Mouse (Mus musculus): Measurements from ENCODE around the gene Kctd5.
"Not testable (repeated sequence)": the region's sequence is repeated elsewhere in the genome, so short reads cannot be mapped to it uniquely, and the experiment has no call there.

Kctd5 gene

DNA sequence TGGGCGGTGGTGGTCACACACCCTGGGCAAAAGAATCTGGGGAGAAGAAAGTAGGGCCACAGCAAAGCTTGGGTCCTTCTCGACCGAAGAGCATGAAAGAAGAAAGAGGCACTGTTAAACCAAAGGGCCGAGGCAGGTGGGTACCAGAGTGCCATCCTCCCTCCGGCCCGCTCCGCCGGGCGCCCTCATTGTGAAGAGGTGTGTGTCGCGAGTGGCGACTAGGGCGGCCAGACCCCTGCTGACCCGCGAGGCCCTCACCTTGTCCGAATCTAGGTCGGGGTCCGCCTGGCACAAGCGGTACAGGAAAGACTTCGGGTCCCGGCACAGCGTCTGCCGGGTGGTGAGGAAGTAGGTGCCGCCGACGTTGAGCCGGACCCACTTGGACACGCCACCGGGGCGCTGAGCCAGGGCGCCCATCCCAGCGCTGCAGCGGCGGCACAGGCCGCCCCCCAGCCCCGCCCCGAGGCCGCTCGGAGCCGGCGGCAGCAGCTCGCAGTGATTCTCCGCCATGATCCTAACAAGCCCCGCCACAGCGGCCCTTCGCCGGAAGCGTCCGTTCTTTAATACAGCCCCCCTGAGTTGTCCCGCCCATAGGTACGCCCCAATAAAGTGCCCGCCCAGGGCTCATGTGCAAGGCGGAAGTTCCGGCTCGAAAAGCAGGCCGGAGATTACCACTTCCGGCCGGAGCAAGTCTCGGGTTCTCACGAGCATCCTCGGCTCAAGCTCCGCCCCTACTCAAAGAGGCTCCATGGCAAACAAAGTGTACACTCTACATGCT lies at the start of gene Kctd5:
Kctd5 (minus strand) TSS at position 567 of the 778 bp plus-strand sequence.
- peak; percentile 98 for DNase-seq

DNA sequence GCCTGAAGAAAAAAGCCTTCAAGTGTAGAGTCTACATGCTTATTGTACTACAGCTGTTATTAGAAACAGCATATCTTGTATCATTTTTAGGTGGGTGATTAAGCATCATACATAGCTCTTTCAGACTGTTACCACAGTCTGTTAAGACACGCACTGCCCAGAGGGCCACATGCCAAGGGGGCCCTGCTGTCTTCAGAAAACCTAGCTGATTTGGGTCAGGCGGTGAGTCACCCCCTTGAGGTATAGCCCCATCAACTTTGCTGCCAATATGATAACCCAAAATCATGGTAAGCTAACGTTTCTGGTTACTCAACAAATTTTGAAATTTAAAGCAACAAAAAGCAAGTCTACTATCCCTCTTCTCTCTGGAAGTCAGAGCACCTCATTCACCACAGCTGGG lies 46.2 kb upstream of the Kctd5 start:
- DNase-seq: no peak

DNA sequence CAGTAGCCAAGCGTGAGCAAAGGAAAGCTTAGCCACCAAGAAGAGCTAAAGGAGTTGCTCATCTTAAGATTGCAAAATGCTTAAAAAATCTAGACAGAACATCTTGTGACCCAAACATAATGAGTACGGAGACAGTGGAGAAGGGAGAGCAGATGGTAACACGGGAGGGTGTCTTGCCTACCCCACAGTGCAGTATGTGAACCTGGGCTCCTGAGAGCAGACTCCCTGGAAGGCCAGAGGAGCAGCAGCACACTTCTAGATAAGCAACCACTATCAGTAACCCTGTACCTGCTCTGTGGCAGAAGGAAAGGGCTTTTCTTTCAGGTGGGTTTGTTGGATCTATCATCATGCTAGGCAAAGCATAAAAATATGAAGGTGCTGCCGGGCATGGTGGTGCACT lies 39.7 kb upstream of the Kctd5 start:
- no peak for DNase-seq

DNA sequence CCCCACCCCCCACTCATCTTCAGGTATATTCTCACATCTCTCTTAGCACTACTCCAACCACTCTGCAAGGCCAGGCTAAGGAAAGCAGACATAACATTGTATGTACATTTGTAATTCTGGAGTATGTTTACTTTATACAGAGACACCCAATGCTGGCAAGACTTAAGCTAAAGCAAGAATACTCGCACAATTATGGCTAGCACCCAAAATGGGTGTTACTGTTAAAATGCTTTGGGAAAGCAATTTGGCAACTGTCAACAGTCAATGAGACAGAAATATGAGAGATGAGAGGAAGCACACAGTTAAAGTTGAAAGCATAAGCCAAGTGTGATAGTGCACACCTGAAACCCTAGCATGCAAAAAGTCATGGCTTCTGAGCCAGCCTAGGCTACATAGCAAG lies 38.0 kb upstream of the Kctd5 start:
- no peak for DNase-seq

DNA sequence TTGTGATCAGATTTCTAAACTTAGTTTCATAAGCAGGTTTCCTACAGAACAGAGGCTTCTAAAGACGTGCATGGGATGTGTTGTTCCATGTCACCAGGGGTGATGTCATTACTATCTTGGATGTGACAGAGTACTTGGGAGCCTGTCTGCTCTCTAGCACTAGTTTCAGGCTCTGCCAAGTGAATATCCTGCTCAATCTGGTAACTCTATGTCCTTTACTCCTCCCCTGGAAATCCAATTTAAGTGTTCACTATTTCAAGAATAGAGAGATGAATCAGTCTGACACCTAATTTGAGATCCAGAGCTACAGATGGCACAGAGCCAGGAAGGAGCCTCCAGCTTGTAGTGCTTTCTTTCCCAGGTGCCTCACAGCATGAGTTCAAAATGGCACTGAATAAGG lies 35.6 kb upstream of the Kctd5 start:
- no peak for DNase-seq

DNA sequence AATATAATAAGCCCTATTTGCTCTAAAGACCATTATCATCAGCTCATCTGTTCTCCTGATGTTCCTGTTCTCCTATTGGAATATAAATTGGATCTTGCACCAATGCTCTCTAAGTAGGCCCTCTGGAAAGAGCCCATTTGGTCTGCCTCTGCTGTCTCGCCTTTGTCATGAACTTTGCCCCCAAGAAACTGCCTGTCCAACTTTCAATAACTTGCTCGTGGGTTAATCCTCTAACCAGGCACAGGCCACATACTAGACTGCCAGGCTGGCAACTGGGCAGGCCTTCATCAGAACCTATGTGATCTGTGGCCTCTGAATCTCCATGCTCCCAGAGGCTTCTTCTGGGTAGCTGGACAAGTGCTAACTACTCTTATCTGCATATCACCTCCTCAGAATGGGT lies 31.8 kb upstream of the Kctd5 start:
- no peak for DNase-seq

DNA sequence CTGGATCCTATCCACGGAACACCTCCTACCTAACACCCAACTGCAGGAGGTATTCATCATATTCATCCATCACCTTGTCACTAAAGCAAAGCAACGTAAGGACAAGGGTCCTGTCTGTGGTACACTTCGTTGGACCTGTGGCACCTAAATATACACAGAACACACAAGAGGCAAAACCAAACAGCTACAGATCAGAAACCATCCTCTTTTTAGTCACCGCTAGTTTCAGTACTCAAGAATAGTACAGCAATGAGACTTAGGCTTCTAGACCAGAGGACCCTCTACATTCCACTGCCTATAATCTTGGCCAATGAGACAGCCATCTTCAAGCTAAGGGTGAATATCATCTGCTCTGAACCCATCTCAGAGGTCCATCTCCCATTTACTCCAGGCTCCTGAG lies 25.1 kb upstream of the Kctd5 start:
- no peak for DNase-seq

DNA sequence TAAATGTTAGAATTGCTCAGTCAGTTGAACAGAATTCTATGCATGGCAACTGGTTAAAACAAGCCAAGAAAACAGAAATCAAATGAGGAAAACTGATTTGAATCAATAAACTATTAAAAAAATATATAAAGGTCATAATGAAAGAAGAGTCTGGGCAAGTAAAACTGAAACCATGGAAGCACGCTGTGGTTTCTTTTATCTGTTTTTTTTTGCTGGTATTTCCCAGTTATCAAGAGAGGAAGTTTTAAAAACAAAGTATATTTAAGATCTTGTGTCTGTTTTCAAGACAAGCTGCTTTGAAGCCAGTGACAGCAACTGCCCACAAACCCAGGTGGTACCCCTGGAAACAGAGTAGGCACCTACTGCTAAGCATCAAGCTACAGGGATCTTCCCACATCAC lies 17.3 kb upstream of the Kctd5 start:
- no peak for DNase-seq

DNA sequence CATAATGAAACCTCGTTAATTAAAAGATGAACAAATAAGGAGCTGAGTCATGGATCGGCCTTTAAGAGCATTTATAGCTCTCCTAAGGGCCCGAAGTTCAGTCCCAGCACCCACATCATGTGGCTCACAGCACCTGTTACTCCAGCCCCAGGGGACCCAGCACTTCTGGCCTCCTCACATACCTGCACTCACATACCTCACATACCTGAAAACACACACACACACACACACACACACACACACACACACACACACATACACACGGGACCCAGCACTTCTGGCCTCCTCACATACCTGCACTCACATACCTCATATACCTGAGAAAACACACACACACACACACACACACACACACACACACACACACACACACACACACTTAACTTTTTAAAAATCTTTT lies 13.1 kb upstream of the Kctd5 start:
- DNase-seq: not testable (repeated sequence)

DNA sequence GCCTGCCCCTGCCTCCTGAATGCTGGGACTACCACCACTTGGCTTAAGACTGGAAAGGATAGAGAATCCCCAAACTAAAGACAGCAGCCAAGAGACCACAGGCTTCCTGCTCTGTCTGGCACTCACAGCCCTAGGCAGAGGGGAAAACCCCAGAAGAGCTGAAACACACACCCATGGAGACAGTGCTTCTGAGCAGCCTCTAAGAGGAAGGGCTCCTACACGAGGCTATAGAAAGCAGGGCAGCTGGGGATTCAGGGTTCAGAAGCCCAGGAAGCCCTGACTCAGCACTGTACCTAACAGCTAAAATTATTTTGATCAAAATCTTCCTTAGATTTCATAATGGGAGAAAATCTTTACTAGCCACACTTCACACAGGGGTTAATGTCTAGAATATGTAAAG lies 11.3 kb upstream of the Kctd5 start:
- DNase-seq: no peak

DNA sequence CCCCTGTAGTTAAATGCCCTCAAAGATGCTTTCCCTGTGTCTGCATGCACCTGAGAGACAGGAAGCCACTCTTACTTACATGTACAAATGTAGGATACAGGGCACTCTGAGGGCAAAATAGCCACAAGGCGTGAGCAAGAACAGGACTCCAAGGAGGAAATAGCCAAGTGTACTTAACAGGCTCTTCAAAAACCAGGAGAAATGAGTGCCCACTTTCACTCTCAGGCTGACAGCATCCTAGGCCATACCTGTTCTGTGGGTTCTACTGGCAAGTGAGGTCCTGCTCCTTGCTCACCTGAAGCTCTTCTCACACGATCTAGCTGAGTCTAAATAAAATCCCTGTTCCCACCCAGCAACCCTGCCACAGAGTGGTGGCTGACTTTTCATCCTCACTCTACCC lies 3.8 kb upstream of the Kctd5 start:
- no peak for DNase-seq

DNA sequence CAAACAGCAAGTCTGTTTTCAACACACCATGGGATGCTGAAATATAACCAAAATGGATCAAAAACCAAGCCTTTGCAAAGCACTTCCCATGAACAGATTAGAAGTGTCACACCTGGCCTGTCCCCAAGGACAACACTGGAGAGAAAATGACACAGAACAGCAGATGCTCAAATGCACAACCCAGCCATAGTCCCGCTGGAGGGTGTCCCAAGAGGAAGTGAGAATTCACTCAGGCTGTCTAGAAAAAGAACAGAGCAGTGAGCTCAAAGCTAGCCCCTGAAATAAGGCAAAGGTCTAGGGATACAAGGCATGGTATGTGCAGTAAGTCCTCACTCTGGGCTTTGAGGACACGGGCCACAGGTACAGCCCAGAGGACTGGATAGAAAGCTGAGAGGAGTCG lies 3.8 kb downstream of the Kctd5 start:
- DNase-seq: no peak

DNA sequence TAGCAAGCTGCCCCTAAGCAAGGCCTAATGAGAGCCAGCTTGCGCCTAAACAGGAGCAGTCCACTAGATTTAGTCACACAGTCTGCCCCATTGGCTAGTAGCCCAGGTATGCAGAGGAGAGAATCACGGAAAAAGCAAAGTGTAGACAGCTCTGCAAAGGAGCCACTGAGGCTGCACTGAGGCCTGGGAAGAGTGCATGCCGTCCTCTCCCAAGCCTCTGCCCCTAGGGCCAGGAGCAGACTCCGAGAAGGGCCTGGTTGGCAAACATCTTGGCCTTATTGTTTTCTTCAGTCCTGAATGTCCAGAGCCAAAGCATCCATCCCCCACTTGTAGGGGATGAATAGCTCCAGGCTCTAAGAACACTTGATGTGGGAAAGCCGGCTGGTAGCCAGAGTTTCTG lies 5.0 kb downstream of the Kctd5 start:
- DNase-seq: no peak

DNA sequence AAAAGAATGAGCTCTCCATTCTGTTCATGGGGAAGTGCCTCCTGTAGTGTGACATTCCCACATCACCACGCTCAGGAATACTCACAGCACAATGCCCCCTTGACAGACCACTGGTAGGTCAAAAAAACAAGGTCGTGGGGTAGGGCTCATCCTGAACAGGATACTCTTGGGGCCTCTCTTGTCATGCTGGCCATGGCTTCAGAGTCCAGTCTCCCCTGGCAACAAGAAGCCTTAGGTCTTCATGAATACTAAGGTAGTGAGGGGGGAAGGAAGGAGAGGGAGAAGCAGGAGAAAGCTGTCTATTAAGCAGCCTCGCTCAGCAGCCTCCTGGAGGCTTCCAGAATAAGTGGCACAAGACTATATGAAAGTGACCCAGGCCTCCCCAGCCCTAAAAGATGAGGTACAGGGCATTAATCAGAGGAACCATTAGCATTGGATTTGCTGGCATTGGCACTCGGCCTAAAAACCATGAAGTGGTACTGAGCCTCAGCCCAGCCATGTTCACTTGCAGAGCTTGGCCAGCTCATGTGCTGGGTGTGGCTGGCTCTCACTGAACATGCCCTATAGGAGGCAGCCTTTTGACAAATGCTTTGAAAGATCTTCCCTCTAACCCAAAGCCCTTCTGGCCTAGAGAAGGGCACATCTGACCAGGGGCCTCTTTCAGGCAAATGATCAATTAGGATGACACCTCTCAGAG lies 10.7 kb downstream of the Kctd5 start:
- DNase-seq: no peak

DNA sequence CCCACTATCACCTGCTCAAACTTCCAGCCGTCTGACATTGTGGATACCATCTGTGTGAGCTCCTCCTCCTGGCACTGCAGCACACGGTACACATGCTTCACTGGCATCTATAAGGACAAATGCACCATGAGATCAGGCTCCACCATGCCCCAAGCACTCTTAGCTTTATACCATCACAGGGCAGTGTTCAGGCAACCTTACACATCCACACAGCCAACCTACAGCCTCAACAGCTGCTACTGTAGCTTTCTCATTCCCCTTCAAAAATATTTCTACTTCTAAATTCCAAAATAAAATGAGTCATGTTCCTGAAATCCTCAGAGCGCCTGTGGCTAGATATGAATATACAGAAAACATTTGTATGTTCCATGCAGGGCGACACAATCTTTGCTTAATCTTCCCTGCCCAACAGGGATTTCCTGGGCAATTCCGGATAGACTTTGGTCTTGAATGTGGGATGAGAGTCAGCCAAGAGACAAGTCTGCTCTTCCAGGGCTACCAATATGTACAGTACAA lies 15.5 kb downstream of the Kctd5 start:
- DNase-seq: no peak

DNA sequence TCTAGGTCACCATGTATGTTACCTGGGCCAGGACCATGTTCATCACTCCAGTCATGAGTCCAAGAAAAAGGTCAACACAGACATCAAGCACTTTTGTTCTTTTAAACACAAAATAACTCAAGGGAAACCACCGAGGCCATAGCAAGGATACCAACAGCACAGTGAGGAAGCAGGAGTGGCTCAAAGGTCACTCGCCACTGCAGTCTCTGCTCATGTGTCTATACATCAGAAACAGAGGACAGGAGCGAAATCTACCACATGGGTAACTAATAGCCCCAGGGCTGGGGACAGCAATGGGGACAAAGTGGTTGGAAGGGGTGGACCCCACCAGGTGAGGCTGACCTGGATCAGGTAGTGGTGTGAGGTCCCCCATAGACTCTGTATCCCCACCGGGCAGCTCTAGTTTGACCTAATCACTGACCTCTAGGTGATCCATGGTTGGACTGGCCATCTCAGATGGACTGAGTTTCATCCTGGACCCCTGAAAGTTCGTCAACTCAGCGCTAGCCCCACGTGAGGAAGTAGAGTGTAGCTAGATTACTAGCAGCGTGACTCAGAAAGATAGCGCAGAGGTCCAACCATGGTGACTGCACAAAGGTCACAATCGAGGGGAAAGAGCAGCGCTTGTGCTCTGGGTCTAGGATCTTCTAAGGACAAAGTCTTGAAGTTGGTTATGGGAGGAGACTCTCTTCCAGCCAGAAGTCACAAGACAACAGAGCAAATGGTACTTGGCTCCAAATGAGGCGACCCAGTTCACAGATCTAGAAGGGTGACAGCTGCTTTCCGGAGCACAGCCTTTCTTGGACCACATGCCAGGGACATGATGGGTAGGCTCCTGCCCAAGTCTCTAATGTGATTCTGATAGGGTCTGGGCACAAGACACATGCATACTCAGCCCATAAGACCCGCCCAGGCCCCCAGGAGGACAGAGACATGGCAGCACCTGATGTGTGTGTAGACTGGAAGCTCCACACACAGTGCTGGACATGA lies 16.4 kb downstream of the Kctd5 start:
- no peak for DNase-seq

DNA sequence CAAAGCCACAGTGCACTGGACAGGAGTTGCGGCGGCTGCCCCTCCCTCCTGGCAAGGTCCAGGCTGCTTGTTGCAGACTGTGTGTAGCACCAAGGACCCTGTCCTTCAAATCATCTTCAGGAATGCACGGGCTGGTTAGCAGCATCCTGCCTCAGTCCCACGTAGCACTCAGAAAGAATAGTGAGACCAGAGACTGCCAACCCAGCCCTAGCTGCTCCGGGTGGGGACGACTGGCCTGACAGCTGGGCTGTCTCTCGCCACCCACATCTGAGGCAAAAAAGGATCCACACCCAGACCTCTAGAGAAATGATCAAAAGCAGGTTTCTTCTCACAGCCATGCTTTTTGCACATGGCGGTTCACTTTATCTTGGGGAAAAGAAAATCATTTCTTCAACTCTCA lies 24.3 kb downstream of the Kctd5 start:
- no peak for DNase-seq

DNA sequence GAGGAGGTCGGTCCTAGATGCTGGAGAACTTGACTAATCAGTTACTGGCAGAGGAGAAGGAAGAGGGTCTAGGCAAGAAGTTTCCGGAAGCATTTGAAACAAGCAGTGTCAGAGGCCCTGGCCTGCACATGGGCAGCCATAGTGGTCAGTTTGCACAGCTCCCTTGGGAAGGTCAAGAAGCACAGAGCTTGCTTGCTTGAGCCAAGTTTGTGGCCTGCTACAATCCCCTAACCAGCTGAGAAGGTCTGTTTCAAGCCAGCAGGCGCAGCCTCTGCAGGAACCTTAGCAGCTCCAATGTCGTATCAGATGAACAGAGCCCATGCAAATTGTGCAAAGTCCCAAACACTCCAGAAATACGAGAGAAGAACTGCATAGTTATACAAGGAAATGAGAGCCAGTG lies 25.2 kb downstream of the Kctd5 start:
- DNase-seq: no peak

DNA sequence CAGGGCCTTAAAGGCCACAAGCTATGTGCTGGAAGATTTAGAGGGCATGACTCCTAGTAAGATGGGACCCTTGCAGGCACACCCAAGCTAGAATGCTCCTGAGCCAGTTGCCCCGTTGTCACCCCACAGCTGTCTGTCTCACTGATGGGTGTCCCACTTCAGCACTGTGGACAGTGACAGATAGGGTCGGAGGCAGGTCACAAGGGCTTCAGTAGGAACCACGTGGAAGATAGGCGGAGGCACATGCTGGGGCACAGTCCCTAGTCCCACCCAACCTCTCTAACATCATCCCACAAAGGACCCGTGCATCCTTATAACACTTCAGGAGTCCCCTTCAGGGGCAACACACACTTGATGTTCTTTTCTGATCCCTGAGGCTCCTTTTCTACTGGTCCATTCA lies 27.3 kb downstream of the Kctd5 start:
- DNase-seq: no peak

DNA sequence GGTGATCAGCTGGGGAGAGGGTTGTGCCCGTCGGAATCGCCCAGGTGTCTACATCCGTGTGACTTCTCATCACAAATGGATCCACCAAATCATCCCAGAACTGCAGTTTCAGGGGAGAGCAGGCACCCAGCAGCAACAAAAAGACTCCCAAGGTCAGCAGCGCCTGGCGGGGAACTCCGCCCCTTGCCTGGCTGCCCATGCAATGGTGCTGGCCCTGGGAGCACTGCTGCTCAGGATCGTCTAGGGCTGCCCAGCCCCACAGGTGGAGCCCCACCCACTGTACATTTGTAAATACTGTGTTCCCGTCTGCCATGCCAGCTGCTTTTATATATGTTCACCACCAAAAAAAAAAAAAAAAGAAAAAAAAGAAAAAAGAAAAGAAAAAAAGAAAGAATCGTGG lies 27.7 kb downstream of the Kctd5 start:
- no peak for DNase-seq

DNA sequence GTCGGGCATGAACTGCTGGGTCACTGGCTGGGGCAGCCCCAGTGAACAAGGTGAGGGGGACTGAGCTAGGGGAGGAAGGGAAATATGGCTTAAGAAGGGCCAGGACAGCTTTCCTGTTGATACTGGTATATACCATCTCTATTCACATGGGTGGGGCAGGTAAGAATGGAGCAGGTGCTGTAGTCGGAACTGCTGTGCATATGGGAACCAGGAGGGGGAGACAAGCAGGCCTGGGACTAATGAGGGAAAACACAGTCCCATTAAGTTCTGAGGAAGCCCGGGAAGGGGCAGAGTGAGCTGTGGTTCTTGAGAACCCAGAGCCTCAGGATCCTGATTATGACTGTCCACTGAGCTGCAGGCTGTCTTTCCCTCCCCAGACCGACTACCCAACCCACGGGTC lies 28.8 kb downstream of the Kctd5 start:
- DNase-seq: no peak

DNA sequence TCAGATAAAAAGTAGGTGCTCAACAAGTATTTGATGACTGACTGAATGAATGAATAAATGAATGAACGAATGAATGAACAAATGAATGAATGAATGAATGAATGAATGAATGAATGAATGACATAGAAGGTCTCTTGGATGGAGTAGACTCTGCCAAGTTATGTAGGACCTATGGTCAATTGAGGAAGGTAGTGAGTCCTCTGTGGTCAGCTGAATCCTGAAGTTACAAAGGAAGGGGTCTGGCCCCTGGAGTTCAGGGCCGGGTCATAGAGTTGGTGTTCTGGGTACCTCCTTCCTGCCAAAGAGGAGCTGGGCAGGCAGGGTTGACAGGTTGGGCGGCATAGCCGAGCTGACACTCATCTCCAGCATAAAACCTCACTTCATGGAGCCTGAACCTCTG lies 35.4 kb downstream of the Kctd5 start, which contains the start of gene Prss27:
Prss27 (plus strand) TSS at position 301 of the 400 bp plus-strand sequence.
- no peak for DNase-seq

DNA sequence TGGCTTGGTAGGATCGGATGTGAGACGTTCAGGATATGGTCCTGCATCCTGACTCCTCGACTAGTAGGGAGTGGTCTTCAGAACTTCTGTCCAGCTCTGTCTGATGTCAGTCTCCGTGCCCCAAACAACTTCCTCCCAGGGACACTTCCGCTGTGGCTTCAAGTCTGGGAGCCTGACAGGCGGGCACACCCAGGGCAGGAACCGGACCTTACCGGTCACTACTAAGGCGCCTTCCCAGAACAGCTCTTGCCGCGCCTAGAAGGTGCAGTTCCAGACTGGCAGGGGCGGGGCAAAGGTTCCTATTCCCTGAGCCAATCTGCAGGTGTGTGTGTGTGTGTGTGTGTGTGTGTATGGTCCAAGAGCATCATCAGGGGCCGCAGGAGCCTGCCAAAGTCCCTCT lies 35.9 kb downstream of the Kctd5 start:
- no peak for DNase-seq
